Mouse (Mus musculus) small intestine, adult 2 months (tissue): ENCODE measurements around the gene Pick1.

Source experiments
- CTCF ChIP-seq: fragments of 200-500 bp; IDR thresholded peaks from 2 replicates; pipeline ENCODE4 v1.5.1; 2012; ENCODE audit warnings: low read depth, mild to moderate bottlenecking, control low read depth, inconsistent platforms, low read length, moderate library complexity, mixed read lengths; ENCODE audit not compliant: insufficient replicate concordance, insufficient read length; ENCODE audit errors: extremely low read depth
- POLR2A ChIP-seq: fragments of 200-500 bp; IDR thresholded peaks from 2 replicates; pipeline ENCODE4 v1.6.1; 2012; ENCODE audit warnings: low read depth, mild to moderate bottlenecking, control low read depth, inconsistent platforms, low read length, moderate library complexity

DNA sequence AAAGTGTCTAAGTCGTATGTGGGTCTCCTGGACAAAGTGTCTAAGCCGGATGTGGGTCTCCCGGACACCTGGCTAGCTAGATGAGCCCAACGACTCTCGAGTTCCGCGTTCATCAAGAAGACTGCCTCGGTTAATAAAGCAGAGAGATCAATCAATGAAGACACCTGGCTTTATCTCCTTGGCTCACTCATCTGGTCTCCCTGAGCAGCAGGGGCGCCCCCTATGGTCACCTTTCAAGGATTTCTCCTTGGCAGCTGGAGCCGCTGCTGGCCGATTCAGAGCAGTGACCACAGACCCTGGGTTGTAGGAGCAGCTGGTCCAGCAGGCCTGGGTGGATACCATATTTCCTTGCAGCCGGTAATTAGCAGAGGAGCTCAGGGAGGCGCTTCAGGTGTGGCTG, 33.4 kb downstream of the Pick1 start:
- peak; percentile 37; the same call in 1 of the 2 replicates for TF ChIP-seq CTCF
- TF ChIP-seq POLR2A, result no peak
